ENCODE assay signal across 8 mouse cellular contexts in the genomic region with DNA sequence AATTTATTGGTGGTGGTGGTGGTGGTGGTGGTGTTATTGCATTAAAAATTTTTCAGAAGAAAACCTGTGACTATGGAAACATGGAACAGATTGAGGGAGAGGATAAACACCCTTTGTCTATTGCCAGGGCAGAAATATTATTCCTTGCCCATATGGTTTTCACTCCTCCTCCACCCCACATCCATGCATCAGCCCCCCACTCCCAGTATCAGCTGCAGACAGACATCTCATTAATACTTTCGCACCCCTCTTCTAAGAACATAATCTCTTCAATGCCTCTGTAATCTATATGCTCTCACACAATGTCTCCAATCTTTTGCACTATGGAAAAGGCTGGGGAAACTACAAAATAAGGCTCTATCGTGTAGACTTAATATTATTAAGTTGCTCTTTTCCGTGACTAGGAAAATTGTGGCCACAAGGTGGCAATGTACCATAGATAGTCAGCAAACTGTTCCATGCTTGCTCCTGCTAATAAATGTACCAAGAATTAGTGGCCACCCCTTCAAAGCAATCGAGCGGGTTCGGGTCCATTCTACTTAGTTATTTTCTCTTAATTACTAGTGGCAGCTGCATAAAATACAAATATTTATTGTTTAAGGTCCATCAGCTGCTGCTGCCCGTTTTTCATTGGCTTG.
DNase-seq lines count a peak whose midpoint lies in the region; ATAC-seq and TF ChIP-seq lines count a peak whose summit lies in the region.

No protein-coding gene starts in this region.

- no peaks in the 10 kb centered on the region for H3K27me3 ChIP-seq in lung, embryonic 15.5 days

- no peak overlapping the region for H3K4me3 ChIP-seq in cortical plate, adult 2 months (ENCODE audit: insufficient read depth, low read length)
- H3K4me3 ChIP-seq in lung, embryonic 15.5 days: no peak overlapping the region

- DNase-seq in urinary bladder, adult 18-20 months (ENCODE audit: low spot score in 2 of 2): peak; percentile 44 to 47
- DNase-seq in urinary bladder, adult 2 months (ENCODE audit: low spot score): no peak
- peak; percentile 81 to 87 for DNase-seq in heart, postnatal 10 days
- DNase-seq in large intestine, adult 2 months (ENCODE audit: low read depth, low spot score): peak; percentile 7
- DNase-seq in retina, embryonic 14.5 days (ENCODE audit: low spot score): peak; percentile 86
- no peak for DNase-seq in spleen, postnatal 36 days (ENCODE audit: low spot score in 2 of 2)

- H3K4me2 ChIP-seq in lung, embryonic 15.5 days: peak overlapping the region; percentile 21; the same call in 1 of the 2 replicates

- TF ChIP-seq CTCF in cortical plate, adult 2 months (IDR thresholded peaks at IDR 0.05; ENCODE audit: extremely low read depth, insufficient read depth, low read length): peak; percentile 49; the same call in 1 of the 2 replicates

- H3K27ac ChIP-seq in cortical plate, adult 2 months (ENCODE audit: insufficient read depth, low read length): no peak overlapping the region
- no peak overlapping the region for H3K27ac ChIP-seq in lung, embryonic 15.5 days

- no peak overlapping the region for H3K9ac ChIP-seq in lung, embryonic 15.5 days

- TF ChIP-seq POLR2A in cortical plate, adult 2 months (IDR thresholded peaks at IDR 0.05; ENCODE audit: extremely low read depth, insufficient read depth, low read length): no peak

- no peaks in the 10 kb centered on the region; the same call in 1 of the 2 replicates for H3K4me1 ChIP-seq in cortical plate, adult 2 months (ENCODE audit: control insufficient read depth, insufficient read depth, low read length)
- no peaks in the 10 kb centered on the region for H3K4me1 ChIP-seq in lung, embryonic 15.5 days

- no peak for ATAC-seq in lung, embryonic 15.5 days (ENCODE audit: borderline replicate concordance, extremely low read depth, low FRiP score, low TSS enrichment)

- H3K9me3 ChIP-seq in lung, embryonic 15.5 days: no peaks in the 10 kb centered on the region

- no peaks in the 10 kb centered on the region for H3K36me3 ChIP-seq in lung, embryonic 15.5 days

- intact Hi-C loops in heart, postnatal 10 days (cut with DNase I): loop anchor here (1.0 to 5.0 kb wide), 4 partner anchors 144 to 523 kb away; a partner anchor contains a TSS

- WGBS in large intestine, adult 2 months: 20% methylated on average over 7 of the region's 7 CpGs
- 27% methylated on average over 7 of the region's 7 CpGs for WGBS in lung, embryonic 15.5 days

Comparison
In these comparisons a context has a peak if more than half of its experiments do, and no peak if none do; other contexts are left out.
1. DNase-seq: peak in urinary bladder, adult 18-20 months (2 of 2), heart, postnatal 10 days (2 of 2), large intestine, adult 2 months (single experiment) and retina, embryonic 14.5 days (single experiment); none in urinary bladder, adult 2 months (single experiment) and spleen, postnatal 36 days (0 of 2).